Mouse (Mus musculus) left cerebral cortex, adult 2 months (tissue): ENCODE results near the gene 4930579F01Rik. TPM values are rescaled to one million over a fixed set of nuclear protein-coding genes. Genes with fewer than 3 reads are reported as not detected.
A peak's percentile ranks its signal among the peaks of the same experiment; 100 is the strongest.
"Not testable (repeated sequence)": the region's sequence is repeated elsewhere in the genome, so short reads cannot be mapped to it uniquely, and the experiment has no call there.

Experiments
- DNase-seq, 2 experiments: peaks; one replicate each; pipeline ENCODE4 v3.0.0; 2021 to 2022; ENCODE audit warnings: low spot score in 2 of 2, mixed read lengths in 1 of 2; ENCODE audit errors: extremely low spot score in 1 of 2
- H3K27ac ChIP-seq: fragments of 200-600 bp; 2 replicates; pipeline ENCODE4 v1.8.1; 2022
- H3K4me3 ChIP-seq: fragments of 200-600 bp; 2 replicates; pipeline ENCODE4 v1.8.1; 2022
- CTCF ChIP-seq: fragments of 200-600 bp; IDR thresholded peaks from 2 replicates; pipeline ENCODE4 v1.8.1; 2022; ENCODE audit warnings: antibody characterized with exemption, mild to moderate bottlenecking, moderate library complexity
- intact Hi-C: fragments of 180-260 bp; cut with DNase I; formaldehyde crosslinking; loops from one replicate; pipeline ENCODE4 v1.15.1; 2025
- total RNA-seq, 2 experiments: library from RNA; stranded (reverse); gene quantifications; 2 replicates each; pipeline ENCODE4 v1.2.3; 2021

The 4930579F01Rik gene
- total RNA-seq, 2 experiments from 2014 or later: not detected

- no peak for TF ChIP-seq CTCF
- intact Hi-C loops: loop anchor here (1.0 to 2.0 kb wide), 2 partner anchors 78 to 224 kb away; partner anchors contain the start of genes 1110002E22Rik and Lamtor3
- H3K27ac ChIP-seq: peak overlapping the region; percentile 99
- DNase-seq: no peak
- peak overlapping the region; percentile 65 for H3K4me3 ChIP-seq
These were observed 50.8 kb downstream of the 4930579F01Rik start for GRCm38 (mm10) chr3:138142733-138143314.

DNA sequence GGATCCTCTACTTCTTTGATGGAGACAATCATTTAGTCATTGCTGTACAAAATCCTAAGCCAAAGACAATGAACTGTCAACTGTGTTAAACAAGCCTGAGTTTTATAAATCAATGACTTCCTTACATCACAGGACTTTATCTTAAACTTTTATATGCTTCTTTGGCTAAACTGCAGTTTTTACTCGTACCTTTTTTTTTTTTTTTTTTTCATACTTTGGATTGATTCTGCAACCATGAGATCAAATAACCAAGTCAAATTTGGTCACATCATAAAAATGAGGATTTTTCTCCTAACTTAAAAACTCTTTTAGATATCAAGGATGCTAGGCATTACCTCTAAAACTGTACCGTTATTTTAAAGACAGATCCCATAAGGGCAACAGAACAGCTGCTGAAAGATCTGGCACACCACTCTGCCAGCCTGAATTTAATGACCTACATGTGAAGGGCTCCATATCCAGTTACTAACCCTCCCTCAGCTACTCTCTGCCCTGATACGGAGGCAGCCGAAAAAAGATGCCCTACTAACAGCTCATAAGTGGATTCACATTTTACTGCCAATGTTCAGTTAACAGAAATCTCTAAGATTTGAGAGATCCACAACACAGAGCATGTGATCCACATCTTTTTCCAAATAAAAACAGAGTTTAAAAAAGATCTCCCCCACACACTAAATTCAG is 51.4 kb downstream of the 4930579F01Rik start:
- Histone ChIP-seq H3K4me3 (peak overlapping the region; percentile 65), H3K27ac (peak overlapping the region; percentile 99)
- no peak for TF ChIP-seq CTCF
- intact Hi-C loops: loop anchor here (2.0 kb wide), 1 partner anchor 223 kb away; the partner anchor contains the start of gene Lamtor3
- DNase-seq: no peak

GRCm38 (mm10) chr3:138139663-138140062 is 54.0 kb downstream of the 4930579F01Rik start:
- TF ChIP-seq CTCF: no peak
- Histone ChIP-seq H3K4me3 (no peak overlapping the region), H3K27ac (no peak overlapping the region)
- intact Hi-C loops: no loop called here
- DNase-seq: no peak

DNA sequence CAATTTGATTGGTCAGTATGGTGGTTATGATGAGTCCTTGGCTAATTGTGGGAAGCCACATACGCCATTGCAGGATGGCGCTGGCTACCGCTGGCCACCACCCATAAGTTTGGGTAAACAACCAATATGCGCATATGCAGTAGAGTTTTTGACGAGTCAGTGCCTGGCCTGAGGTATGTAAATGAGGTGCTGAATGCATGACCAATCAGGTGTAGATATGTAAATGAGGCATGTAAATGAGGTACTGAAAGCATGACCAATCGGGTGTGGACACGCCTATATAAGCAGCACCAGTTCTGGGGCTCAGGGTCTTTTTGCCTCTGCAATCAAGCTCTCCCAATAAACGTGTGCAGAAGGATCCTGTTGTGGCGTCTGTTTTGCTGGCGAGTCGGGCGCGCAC is 55.5 kb downstream of the 4930579F01Rik start:
- intact Hi-C loops, H3K4me3 ChIP-seq, DNase-seq, H3K27ac ChIP-seq: not testable (repeated sequence)

DNA sequence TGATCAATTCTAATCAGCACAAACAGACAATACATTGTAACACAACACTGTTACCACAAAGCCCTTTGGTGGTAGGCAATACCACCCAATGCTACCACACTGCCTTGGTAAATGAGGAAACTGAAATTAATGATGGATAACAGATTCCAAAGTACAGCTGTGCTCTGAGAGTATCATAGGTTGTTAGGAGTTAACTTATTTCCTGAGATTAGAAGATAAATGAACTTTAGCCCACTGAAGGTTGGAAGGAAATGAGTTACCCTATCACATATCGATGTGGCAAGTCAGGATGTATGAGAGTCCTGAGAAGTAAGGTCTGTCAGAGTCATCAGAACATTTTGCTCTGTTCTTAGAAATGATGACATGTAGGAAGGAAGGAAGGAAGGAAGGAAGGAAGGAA is 59.1 kb downstream of the 4930579F01Rik start:
- DNase-seq: no peak
- Histone ChIP-seq H3K27ac (no peak overlapping the region), H3K4me3 (no peak overlapping the region)
- intact Hi-C loops: no loop called here
- TF ChIP-seq CTCF: no peak

DNA sequence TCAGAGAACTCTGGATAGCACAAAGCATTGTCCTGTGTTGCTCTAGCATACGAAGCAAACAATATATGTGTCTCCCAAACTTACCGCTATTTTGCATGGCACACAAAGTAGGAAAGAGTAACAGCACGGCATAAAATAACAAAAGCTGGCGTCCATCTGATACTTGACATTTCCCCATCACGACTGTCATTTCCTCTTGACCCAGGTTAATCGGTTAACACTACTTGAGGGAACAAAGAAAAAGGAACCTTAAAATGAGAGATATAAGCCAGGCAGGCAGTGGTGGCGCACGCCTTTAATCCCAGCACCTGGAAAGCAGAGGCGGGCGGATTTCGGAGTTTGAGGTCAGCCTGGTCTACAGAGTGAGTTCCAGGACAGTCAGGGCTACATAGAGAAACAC is 59.7 kb downstream of the 4930579F01Rik start:
- DNase-seq: no peak
- H3K4me3 ChIP-seq: no peak overlapping the region
- no peak for TF ChIP-seq CTCF
- intact Hi-C loops: no loop called here
- H3K27ac ChIP-seq: no peak overlapping the region

DNA sequence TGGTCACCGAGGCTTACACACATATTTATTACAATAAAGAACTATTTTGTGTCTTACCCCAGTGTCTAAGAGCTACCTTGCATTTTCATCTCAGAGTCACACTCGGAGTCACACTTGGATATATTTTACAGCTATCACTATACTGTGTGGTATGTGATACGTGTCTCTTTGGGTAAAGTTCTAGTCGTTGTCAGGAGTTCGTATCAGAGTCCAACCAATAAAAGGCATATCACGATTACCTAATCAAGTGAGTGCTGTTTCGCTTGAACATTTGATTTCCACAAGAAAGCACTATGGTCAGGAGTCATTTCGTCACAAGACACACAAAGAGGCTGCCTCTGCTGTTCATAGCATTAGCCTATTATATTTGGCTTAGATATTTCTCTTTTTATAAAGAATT is 60.2 kb downstream of the 4930579F01Rik start:
- no peak for DNase-seq
- intact Hi-C loops: no loop called here
- H3K4me3 ChIP-seq: no peak overlapping the region
- TF ChIP-seq CTCF: no peak
- H3K27ac ChIP-seq: no peak overlapping the region

DNA sequence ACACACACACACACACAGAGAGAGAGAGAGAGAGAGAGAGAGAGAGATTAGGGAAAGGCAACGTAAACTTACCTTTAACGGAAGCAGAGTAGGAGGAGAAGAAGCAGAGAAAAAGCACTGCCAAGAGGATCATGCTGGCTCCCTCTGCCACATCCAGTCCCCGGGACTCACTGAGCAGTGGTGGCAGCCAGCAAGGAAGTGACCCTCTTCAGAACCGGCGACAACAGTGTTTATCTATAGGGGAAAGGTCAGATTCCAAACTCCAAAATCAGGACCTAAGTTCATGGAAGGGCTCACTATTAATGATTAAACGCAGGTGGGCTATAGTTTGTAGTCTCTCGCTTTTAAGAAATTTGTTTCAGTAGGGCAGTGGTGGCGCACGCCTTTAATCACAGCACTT is 62.5 kb downstream of the 4930579F01Rik start:
- no peak overlapping the region for H3K27ac ChIP-seq
- DNase-seq: no peak
- intact Hi-C loops: no loop called here
- no peak for TF ChIP-seq CTCF
- H3K4me3 ChIP-seq: no peak overlapping the region

- Histone ChIP-seq H3K4me3 (no peak overlapping the region), H3K27ac (no peak overlapping the region)
- no peak for TF ChIP-seq CTCF
- intact Hi-C loops: no loop called here
- no peak for DNase-seq
These were observed 62.9 kb downstream of the 4930579F01Rik start for GRCm38 (mm10) chr3:138130692-138131091.

GRCm38 (mm10) chr3:138129110-138129509 is 64.5 kb downstream of the 4930579F01Rik start:
- Histone ChIP-seq H3K27ac (no peak overlapping the region), H3K4me3 (no peak overlapping the region)
- intact Hi-C loops: no loop called here
- no peak for DNase-seq
- no peak for TF ChIP-seq CTCF

DNA sequence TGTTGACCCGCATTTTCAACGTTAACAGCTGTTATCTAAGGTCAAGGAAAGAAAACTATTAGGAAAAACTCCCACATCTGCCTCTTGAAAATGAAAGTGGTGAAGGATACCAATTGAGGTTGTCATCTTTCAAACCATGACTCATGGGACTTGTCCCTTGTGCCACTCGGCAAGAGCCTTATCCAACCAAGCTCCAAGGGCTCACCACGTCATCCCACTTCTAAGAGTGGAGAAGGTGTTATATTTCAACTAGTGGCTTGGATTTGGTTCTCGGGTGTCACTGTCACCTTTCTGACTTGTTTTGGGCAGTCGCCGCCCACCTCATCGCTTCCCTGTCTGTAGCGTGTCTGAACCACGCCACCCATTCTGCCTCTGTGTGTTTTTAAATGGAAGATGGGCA is 69.8 kb downstream of the 4930579F01Rik start:
- intact Hi-C loops: no loop called here

DNA sequence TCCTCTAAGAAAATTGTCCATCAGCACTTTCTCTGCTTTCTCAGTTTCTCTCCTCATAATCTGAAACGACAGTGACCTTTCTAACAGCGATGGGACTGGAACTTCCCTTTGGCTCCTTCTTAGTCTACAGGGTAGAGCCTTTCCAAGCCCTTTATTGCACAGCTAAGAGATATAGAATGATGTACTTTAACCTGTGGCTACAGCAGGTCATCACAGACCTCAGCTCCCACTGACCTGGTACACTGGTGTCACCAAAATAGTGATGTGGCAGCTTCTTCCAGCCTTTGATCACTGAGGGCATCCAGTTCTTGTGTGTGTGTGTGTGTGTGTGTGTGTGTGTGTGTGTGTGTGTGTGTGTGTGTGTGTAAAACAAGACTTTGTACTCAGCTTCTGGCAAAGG is 72.2 kb downstream of the 4930579F01Rik start:
- intact Hi-C loops: no loop called here
- H3K27ac ChIP-seq: no peak overlapping the region
- no peak for TF ChIP-seq CTCF
- no peak overlapping the region for H3K4me3 ChIP-seq
- no peak for DNase-seq

More for the DNA sequence above, 69.8 kb downstream of the 4930579F01Rik start:
- Histone ChIP-seq H3K27ac (no peak overlapping the region), H3K4me3 (no peak overlapping the region)
- no peak for DNase-seq
- no peak for TF ChIP-seq CTCF
